Mouse (Mus musculus) limb, embryonic 14.5 days (tissue): ENCODE results near the gene Gstp3. TPM values are rescaled to one million over a fixed set of nuclear protein-coding genes. Genes with fewer than 3 reads are reported as not detected.
"Not testable (repeated sequence)": the region's sequence is repeated elsewhere in the genome, so short reads cannot be mapped to it uniquely, and the experiment has no call there.

Source experiments
- ATAC-seq: fragments of 200-750 bp; cut with Nextera tagmentation; 2 replicates; pipeline ENCODE4 v1.8.0; 2017; ENCODE audit warnings: low read depth, moderate number of reproducible peaks, moderate TSS enrichment; ENCODE audit not compliant: low FRiP score
- DNase-seq: peaks from one replicate; pipeline ENCODE4 v3.0.0-alpha.2; 2015; ENCODE audit warnings: low spot score
- H3K27ac ChIP-seq: fragments of 300-500 bp; sonication (generic); replicated peaks from 2 replicates; pipeline ENCODE4 v1.5.1; 2014; ENCODE audit warnings: low read depth, mild to moderate bottlenecking, low read length, moderate library complexity, mixed read lengths
- H3K27me3 ChIP-seq: fragments of 300-500 bp; sonication (generic); 2 replicates; pipeline ENCODE4 v1.6.1; 2014; ENCODE audit warnings: low read length, mixed read lengths; ENCODE audit not compliant: control insufficient read depth, insufficient read depth
- H3K36me3 ChIP-seq: fragments of 300-500 bp; sonication (generic); 2 replicates; pipeline ENCODE4 v1.6.1; 2014; ENCODE audit warnings: mild to moderate bottlenecking, low read length, moderate library complexity, mixed read lengths; ENCODE audit not compliant: control insufficient read depth, insufficient read depth
- H3K4me1 ChIP-seq: fragments of 300-500 bp; sonication (generic); 2 replicates; pipeline ENCODE4 v1.6.1; 2014; ENCODE audit warnings: antibody characterized with exemption, low read length, mixed read lengths; ENCODE audit not compliant: control insufficient read depth, insufficient read depth
- H3K4me2 ChIP-seq: fragments of 300-500 bp; sonication (generic); replicated peaks from 2 replicates; pipeline ENCODE4 v1.6.1; 2014; ENCODE audit warnings: low read depth, mild to moderate bottlenecking, low read length, moderate library complexity; ENCODE audit not compliant: severe bottlenecking
- H3K4me3 ChIP-seq: fragments of 300-500 bp; sonication (generic); replicated peaks from 2 replicates; pipeline ENCODE4 v1.5.1; 2014; ENCODE audit warnings: low read length
- H3K9ac ChIP-seq: fragments of 300-500 bp; sonication (generic); 2 replicates; pipeline ENCODE4 v1.6.1; 2014; ENCODE audit warnings: mild to moderate bottlenecking, low read depth, low read length, moderate library complexity; ENCODE audit not compliant: severe bottlenecking
- H3K9me3 ChIP-seq: fragments of 300-500 bp; sonication (generic); 2 replicates; pipeline ENCODE4 v1.6.1; 2016; ENCODE audit warnings: low read length; ENCODE audit not compliant: control insufficient read depth
- POLR2A ChIP-seq: fragments of 200-500 bp; IDR thresholded peaks from 2 replicates; pipeline ENCODE4 v1.8.0; 2012; ENCODE audit warnings: inconsistent platforms, mild to moderate bottlenecking, moderate library complexity, borderline replicate concordance; ENCODE audit not compliant: insufficient read depth, insufficient read length; ENCODE audit errors: extremely low read depth
- WGBS: fragments of 180-500 bp; shearing (Covaris S2); extraction: QIAGEN DNeasy Blood & Tissue Kit; methylation state at CpG from one replicate; pipeline ENCODE4 v1.1.7; 2014; 5-methylcytosine and 5-hydroxymethylcytosine counted together
- polyA plus RNA-seq, 2 experiments: library from polyadenylated mRNA; depleted of rRNA in 1 of 2; stranded (reverse) in 1 of 2; unstranded in 1 of 2; fragments of >200 nt; fragmentation: Nextera tagmentation in 1 of 2; extraction: Ambion mirVana in 1 of 2; gene quantifications; 2 replicates each; pipeline versions ENCODE4 v1.2.1 to v1.2.3; 2012 to 2014

Gstp3 gene
- polyA plus RNA-seq, 2 experiments: 0.47 to 0.69 TPM

DNA sequence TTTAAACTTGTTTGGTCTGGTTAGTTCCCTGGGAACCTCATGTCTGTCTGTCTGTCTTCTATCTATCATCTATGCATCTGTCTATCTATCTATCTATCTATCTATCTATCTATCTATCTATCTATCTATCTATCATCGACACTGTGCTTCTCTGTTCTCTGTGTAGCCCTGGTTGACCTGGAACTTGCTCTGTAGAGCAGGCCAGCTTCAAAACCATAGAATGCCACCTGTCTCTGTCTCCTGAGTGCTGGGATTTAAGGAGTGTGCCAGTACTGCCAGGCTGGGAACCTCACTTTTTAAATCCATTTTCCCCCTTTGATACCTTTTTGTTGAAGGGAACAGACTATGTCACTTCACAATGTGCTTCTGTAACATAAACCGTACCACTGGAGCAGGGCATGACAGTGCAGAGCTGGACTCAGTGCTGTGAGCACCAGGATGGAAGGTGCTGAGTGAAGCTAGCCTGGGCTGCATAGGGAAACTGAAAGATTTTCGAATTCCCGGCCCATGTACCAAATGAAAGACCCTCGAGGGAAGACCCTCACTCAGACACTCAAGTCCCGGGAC, 1.6 kb upstream of the Gstp3 start:
- Histone ChIP-seq H3K27me3 (no peaks in the 10 kb centered on the region), H3K4me1 (no peaks in the 10 kb centered on the region), H3K4me3 (no peak overlapping the region), H3K27ac (no peak overlapping the region), H3K9me3 (no peaks in the 10 kb centered on the region), H3K4me2 (no peak overlapping the region), H3K36me3 (no peaks in the 10 kb centered on the region), H3K9ac (no peak overlapping the region)
- 92% methylated on average over 6 of the region's 6 CpGs for WGBS
- DNase-seq (no peak), ATAC-seq (no peak)
- TF ChIP-seq POLR2A: no peak

DNA sequence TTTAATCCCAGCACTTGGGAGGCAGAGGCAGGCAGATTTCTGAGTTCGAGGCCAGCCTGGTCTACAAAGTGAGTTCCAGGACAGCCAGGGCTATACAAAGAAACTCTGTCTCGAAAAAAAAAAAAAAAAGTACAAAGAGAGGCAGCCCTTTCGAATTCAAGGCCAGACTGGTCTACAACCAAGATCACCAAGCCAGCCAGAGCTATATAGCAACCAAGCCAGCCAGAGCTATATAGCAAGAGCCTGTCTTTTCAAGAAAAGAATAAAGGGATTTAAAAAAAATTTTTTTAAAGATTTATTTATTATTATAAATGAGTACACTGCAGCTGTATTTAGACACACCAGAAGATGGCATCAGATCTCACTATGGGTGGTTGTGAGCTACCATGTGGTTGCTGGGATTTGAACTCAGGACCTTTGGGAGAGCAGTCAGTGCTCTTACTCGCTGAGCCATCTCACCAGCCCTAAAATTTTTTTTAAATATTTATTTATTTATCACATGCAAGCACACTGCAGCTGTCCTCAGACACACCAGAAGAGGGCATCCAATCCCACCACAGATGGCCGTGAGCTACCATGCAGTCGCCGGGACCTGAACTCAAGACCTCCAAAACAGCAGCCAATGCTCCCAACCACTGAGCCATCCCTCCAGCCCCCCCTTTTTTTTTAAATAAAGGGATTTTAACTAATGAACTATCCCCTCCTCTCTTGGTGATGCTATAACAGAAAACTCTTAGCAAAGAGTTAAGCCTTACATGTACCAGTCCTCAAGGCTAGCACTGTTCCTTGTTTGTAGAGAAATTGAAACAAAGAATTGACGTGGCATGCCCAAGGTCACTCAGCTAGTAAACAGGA, 902 bp upstream of the Gstp3 start:
- not testable (repeated sequence) for H3K4me2 ChIP-seq, H3K27ac ChIP-seq, H3K9ac ChIP-seq, H3K4me1 ChIP-seq, ATAC-seq, H3K4me3 ChIP-seq, H3K9me3 ChIP-seq, H3K27me3 ChIP-seq, H3K36me3 ChIP-seq, DNase-seq
- WGBS: 89% methylated on average over 8 of the region's 8 CpGs

DNA sequence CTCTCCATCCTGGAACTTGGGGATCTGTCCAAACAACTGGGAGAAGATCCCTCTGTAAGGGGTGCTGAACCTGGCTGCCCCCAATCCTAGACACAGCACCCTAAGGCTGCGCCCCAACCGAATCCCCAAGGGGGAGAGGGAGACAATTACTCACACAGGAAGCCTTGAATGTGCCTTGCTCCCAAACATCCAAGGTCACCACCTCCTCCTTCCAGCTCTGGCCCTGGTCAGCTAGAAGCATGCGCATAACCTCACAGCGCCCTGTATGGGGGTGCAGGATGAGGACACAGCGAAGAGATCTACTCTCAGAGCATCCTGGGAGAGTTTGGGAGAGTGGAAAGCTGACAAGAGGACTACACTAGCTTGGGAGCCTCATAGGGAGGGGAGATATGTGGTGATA, 788 bp downstream of the Gstp3 start:
- H3K27ac ChIP-seq: no peak overlapping the region
- H3K36me3 ChIP-seq: no peaks in the 10 kb centered on the region
- H3K4me2 ChIP-seq: no peak overlapping the region
- DNase-seq (no peak), ATAC-seq (no peak)
- no peak overlapping the region for H3K9ac ChIP-seq
- H3K27me3 ChIP-seq: no peaks in the 10 kb centered on the region
- H3K9me3 ChIP-seq: no peaks in the 10 kb centered on the region
- no peak for TF ChIP-seq POLR2A
- no peak overlapping the region for H3K4me3 ChIP-seq
- WGBS: 90% methylated on average over 5 of the region's 5 CpGs
- H3K4me1 ChIP-seq: no peaks in the 10 kb centered on the region

DNA sequence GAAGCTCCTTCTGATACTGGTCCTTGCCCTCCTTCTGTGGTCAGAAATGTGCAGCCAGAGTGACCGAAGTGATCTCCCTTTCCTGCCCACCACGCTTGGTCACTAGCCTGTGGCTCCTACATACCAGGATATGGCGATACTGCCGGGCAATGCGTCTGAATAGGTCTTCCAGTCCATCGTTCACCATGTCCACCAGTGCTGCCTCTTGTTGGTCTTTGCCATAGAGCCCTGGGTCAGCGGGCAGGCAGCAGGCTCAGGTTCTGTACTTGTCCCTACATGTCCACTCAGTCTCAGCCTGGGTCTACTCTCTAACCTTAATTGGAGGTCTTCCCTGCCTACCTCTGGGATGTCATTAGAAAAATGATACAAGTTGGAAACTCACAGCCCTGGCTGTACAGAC, 1.4 kb downstream of the Gstp3 start:
- no peaks in the 10 kb centered on the region for H3K9me3 ChIP-seq
- H3K9ac ChIP-seq: no peak overlapping the region
- no peaks in the 10 kb centered on the region for H3K4me1 ChIP-seq
- ATAC-seq (no peak), DNase-seq (no peak)
- H3K4me3 ChIP-seq: no peak overlapping the region
- H3K27me3 ChIP-seq: no peaks in the 10 kb centered on the region
- no peak for TF ChIP-seq POLR2A
- H3K27ac ChIP-seq: no peak overlapping the region
- no peaks in the 10 kb centered on the region for H3K36me3 ChIP-seq
- 81% methylated on average over 7 of the region's 7 CpGs for WGBS
- H3K4me2 ChIP-seq: no peak overlapping the region

DNA sequence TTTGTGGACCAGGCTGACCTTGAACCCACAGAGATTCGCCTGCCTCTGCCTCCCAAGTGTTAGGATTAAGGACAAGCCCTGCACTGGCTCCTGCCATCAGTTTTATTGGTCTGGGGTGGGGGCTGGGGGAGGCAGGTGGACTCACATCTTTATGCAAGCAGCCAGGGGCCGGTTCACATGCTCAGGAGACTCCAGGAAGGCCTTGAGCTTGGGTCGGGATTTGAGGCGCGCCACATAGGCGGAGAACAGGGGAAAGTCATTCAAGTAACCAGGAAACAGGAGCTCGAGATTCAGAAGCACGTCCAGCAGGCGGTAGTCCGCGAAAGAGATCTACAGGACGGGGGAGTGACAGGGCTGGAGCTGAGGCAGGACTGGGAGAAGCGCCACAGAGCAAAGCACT, 2.0 kb downstream of the Gstp3 start:
- Histone ChIP-seq H3K9me3 (no peaks in the 10 kb centered on the region), H3K27me3 (no peaks in the 10 kb centered on the region), H3K4me2 (no peak overlapping the region), H3K4me3 (no peak overlapping the region), H3K27ac (no peak overlapping the region), H3K4me1 (no peaks in the 10 kb centered on the region), H3K9ac (no peak overlapping the region), H3K36me3 (no peaks in the 10 kb centered on the region)
- TF ChIP-seq POLR2A: no peak
- ATAC-seq (no peak), DNase-seq (no peak)
- 79% methylated on average over 13 of the region's 13 CpGs for WGBS

DNA sequence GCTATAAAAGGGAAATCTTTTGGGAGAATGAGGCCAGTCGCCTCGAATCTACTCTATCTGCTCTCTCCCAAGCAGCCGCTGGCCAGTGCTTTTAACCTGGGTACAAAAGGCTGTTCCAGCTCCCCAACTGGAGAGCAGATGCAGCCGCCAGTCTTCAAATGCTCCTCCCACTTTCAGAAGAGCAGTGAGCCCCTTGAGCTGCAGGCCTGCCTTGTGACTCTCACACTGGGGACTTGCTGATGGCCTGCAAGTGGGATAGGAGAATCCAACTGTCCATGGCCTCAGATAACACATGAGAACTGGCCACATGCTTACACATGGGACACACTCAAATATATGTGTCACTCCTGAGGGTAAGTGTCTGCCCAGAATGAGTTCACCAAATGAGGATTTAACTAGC, 2.6 kb downstream of the Gstp3 start:
- no peak overlapping the region for H3K27ac ChIP-seq
- no peak overlapping the region for H3K4me2 ChIP-seq
- no peaks in the 10 kb centered on the region for H3K27me3 ChIP-seq
- H3K9me3 ChIP-seq: no peaks in the 10 kb centered on the region
- no peaks in the 10 kb centered on the region for H3K36me3 ChIP-seq
- H3K4me3 ChIP-seq: no peak overlapping the region
- 0 out of 2 replicates have a peak, but pooled peaks cover 2% of the 10 kb centered on the region for H3K4me1 ChIP-seq
- no peak overlapping the region for H3K9ac ChIP-seq
- TF ChIP-seq POLR2A: no peak
- 46% methylated on average over 4 of the region's 4 CpGs for WGBS
- DNase-seq (no peak), ATAC-seq (no peak)
